Mouse (Mus musculus): ENCODE data around the gene Dnase1l2.

Dnase1l2 gene

GRCm38 (mm10) chr17:24442632-24443155 is at the start of gene Dnase1l2:
Dnase1l2 (minus strand) TSS chr17:24443105.
- no peak for DNase-seq (ENCODE audit: low spot score in 2 of 2)

- DNase-seq (ENCODE audit: low spot score in 2 of 2) = no peak
Measured at GRCm38 (mm10) chr17:24490399-24490798, 47.5 kb upstream of the Dnase1l2 start.

GRCm38 (mm10) chr17:24489265-24490030 is 46.5 kb upstream of the Dnase1l2 start:
- DNase-seq (ENCODE audit: low spot score in 2 of 2) = no peak

GRCm38 (mm10) chr17:24488662-24489264 is 45.9 kb upstream of the Dnase1l2 start:
- DNase-seq (ENCODE audit: low spot score in 2 of 2) = no peak

GRCm38 (mm10) chr17:24488186-24488661 is 45.3 kb upstream of the Dnase1l2 start, which contains the start of gene Caskin1:
Caskin1 (plus strand) TSS chr17:24488601.
- peak in 1 of 2 experiments; percentile 62 for DNase-seq (ENCODE audit: low spot score in 2 of 2)

GRCm38 (mm10) chr17:24485090-24485860 is 42.4 kb upstream of the Dnase1l2 start:
- no peak for DNase-seq (ENCODE audit: low spot score in 2 of 2)

GRCm38 (mm10) chr17:24483495-24483894 is 40.6 kb upstream of the Dnase1l2 start:
- no peak for DNase-seq (ENCODE audit: low spot score in 2 of 2)

- no peak for DNase-seq (ENCODE audit: low spot score in 2 of 2)
Measured at GRCm38 (mm10) chr17:24481027-24481815, 38.3 kb upstream of the Dnase1l2 start.

GRCm38 (mm10) chr17:24480201-24480826 is 37.4 kb upstream of the Dnase1l2 start:
- no peak for DNase-seq (ENCODE audit: low spot score in 2 of 2)

GRCm38 (mm10) chr17:24479431-24479830 is 36.5 kb upstream of the Dnase1l2 start:
- no peak for DNase-seq (ENCODE audit: low spot score in 2 of 2)

- DNase-seq (ENCODE audit: low spot score in 2 of 2) = peak; percentile 91 to 98
Measured at GRCm38 (mm10) chr17:24478663-24479380, 35.9 kb upstream of the Dnase1l2 start, which contains the start of gene Mlst8. Mlst8 (minus strand) TSS chr17:24479078.

- no peak for DNase-seq (ENCODE audit: low spot score in 2 of 2)
Measured at GRCm38 (mm10) chr17:24477985-24478600, 35.2 kb upstream of the Dnase1l2 start.

GRCm38 (mm10) chr17:24477053-24477984 is 34.4 kb upstream of the Dnase1l2 start:
- DNase-seq (ENCODE audit: low spot score in 2 of 2) = no peak

GRCm38 (mm10) chr17:24476022-24476776 is 33.3 kb upstream of the Dnase1l2 start:
- DNase-seq (ENCODE audit: low spot score in 2 of 2) = no peak

GRCm38 (mm10) chr17:24475586-24475985 is 32.7 kb upstream of the Dnase1l2 start:
- DNase-seq (ENCODE audit: low spot score in 2 of 2) = no peak

GRCm38 (mm10) chr17:24474557-24474956 is 31.7 kb upstream of the Dnase1l2 start:
- DNase-seq (ENCODE audit: low spot score in 2 of 2) = peak in 1 of 2 experiments; percentile 62

GRCm38 (mm10) chr17:24473612-24474275 is 30.8 kb upstream of the Dnase1l2 start, which contains the start of gene Bricd5:
Bricd5 (plus strand) TSS chr17:24473884.
- DNase-seq (ENCODE audit: low spot score in 2 of 2) = no peak

Data from left cerebral cortex, adult 9 months (tissue).